Mouse (Mus musculus) ES-Bruce4 (cell line): ENCODE results near the gene Slc44a2. TPM values are rescaled to one million over a fixed set of nuclear protein-coding genes. Genes with fewer than 3 reads are reported as not detected.

Source experiments
- H3K27ac ChIP-seq: 2 replicates; pipeline ENCODE4 v1.5.1; 2012; ENCODE audit warnings: low read length, inconsistent platforms; ENCODE audit not compliant: insufficient read depth
- H3K27me3 ChIP-seq: 2 replicates; pipeline ENCODE4 v1.6.1; 2012; ENCODE audit warnings: mild to moderate bottlenecking, low read length, inconsistent platforms; ENCODE audit not compliant: control insufficient read depth, poor library complexity, insufficient read depth, severe bottlenecking
- H3K36me3 ChIP-seq: 2 replicates; pipeline ENCODE4 v1.6.1; 2012; ENCODE audit warnings: inconsistent platforms, mild to moderate bottlenecking, low read length, moderate library complexity; ENCODE audit not compliant: control insufficient read depth, poor library complexity, insufficient read depth, severe bottlenecking
- H3K4me1 ChIP-seq: one replicate; pipeline ENCODE4 v1.8.1; 2011; ENCODE audit warnings: low read length; ENCODE audit not compliant: control insufficient read depth, insufficient read depth
- H3K4me3 ChIP-seq: 2 replicates; pipeline ENCODE4 v1.5.1; 2011; ENCODE audit warnings: low read depth, mild to moderate bottlenecking, low read length
- H3K9ac ChIP-seq: 2 replicates; pipeline ENCODE4 v1.6.1; 2012; ENCODE audit warnings: low read depth, mild to moderate bottlenecking, inconsistent platforms; ENCODE audit not compliant: poor library complexity, severe bottlenecking
- H3K9me3 ChIP-seq: replicated peaks from 2 replicates; pipeline ENCODE4 v1.6.1; 2012; ENCODE audit warnings: mild to moderate bottlenecking, low read length, inconsistent platforms; ENCODE audit not compliant: control insufficient read depth, poor library complexity, insufficient read depth, severe bottlenecking
- CTCF ChIP-seq: IDR thresholded peaks from one replicate; pipeline ENCODE4 v1.8.1; 2011; ENCODE audit warnings: low read depth, low read length
- EP300 ChIP-seq: IDR thresholded peaks from 2 replicates; pipeline ENCODE4 v1.6.1; 2011; ENCODE audit warnings: low read depth, low read length; ENCODE audit not compliant: insufficient read depth
- POLR2A ChIP-seq: IDR thresholded peaks from one replicate; pipeline ENCODE4 v1.8.1; 2011; ENCODE audit warnings: low read length; ENCODE audit not compliant: insufficient read depth
- polyA plus RNA-seq: library from polyadenylated mRNA; stranded (reverse); fragments of >200 nt; gene quantifications from 2 replicates; pipeline ENCODE4 v1.2.4, GENCODE M21; 2011; ENCODE audit warnings: low read depth; ENCODE audit not compliant: missing spikeins, insufficient read depth, insufficient read length

Slc44a2 gene
- polyA plus RNA-seq, 1 experiment, result 66.4 TPM

- Histone ChIP-seq H3K27ac (no peak overlapping the region), H3K9ac (no peak overlapping the region), H3K4me1 (peaks cover 3% of the 10 kb centered on the region), H3K9me3 (no peaks in the 10 kb centered on the region), H3K4me3 (no peak overlapping the region), H3K36me3 (no peaks in the 10 kb centered on the region), H3K27me3 (no peaks in the 10 kb centered on the region)
- TF ChIP-seq POLR2A, result no peak
- no peak for TF ChIP-seq EP300
- no peak for TF ChIP-seq CTCF
These were observed 7.1 kb downstream of the Slc44a2 start for GRCm38 (mm10) chr9:21327569-21327968.

GRCm38 (mm10) chr9:21328041-21328440 is 7.5 kb downstream of the Slc44a2 start:
- no peaks in the 10 kb centered on the region for H3K9me3 ChIP-seq
- no peak for TF ChIP-seq CTCF
- TF ChIP-seq POLR2A, result no peak
- no peak for TF ChIP-seq EP300
- H3K4me3 ChIP-seq, result no peak overlapping the region
- no peaks in the 10 kb centered on the region for H3K27me3 ChIP-seq
- H3K9ac ChIP-seq, result no peak overlapping the region
- peaks cover 6% of the 10 kb centered on the region for H3K4me1 ChIP-seq
- H3K27ac ChIP-seq, result no peak overlapping the region
- no peaks in the 10 kb centered on the region for H3K36me3 ChIP-seq

GRCm38 (mm10) chr9:21329041-21329440 is 8.5 kb downstream of the Slc44a2 start:
- H3K4me1 ChIP-seq, result peaks cover 6% of the 10 kb centered on the region
- H3K9me3 ChIP-seq, result no peaks in the 10 kb centered on the region
- TF ChIP-seq CTCF, result no peak
- TF ChIP-seq POLR2A, result no peak
- no peak for TF ChIP-seq EP300
- no peaks in the 10 kb centered on the region for H3K27me3 ChIP-seq
- no peak overlapping the region for H3K9ac ChIP-seq
- no peak overlapping the region for H3K27ac ChIP-seq
- H3K36me3 ChIP-seq, result no peaks in the 10 kb centered on the region
- H3K4me3 ChIP-seq, result no peak overlapping the region

- peaks cover 6% of the 10 kb centered on the region for H3K4me1 ChIP-seq
- TF ChIP-seq EP300, result no peak
- no peak for TF ChIP-seq POLR2A
- TF ChIP-seq CTCF, result no peak
- H3K27ac ChIP-seq, result no peak overlapping the region
- no peaks in the 10 kb centered on the region for H3K36me3 ChIP-seq
- no peaks in the 10 kb centered on the region for H3K9me3 ChIP-seq
- H3K9ac ChIP-seq, result no peak overlapping the region
- no peaks in the 10 kb centered on the region for H3K27me3 ChIP-seq
- no peak overlapping the region for H3K4me3 ChIP-seq
These were observed 9.3 kb downstream of the Slc44a2 start for GRCm38 (mm10) chr9:21329699-21330289.

- no peaks in the 10 kb centered on the region for H3K36me3 ChIP-seq
- no peak overlapping the region for H3K4me3 ChIP-seq
- H3K4me1 ChIP-seq, result peaks cover 6% of the 10 kb centered on the region
- TF ChIP-seq EP300 (no peak), POLR2A (no peak), CTCF (no peak)
- no peaks in the 10 kb centered on the region for H3K9me3 ChIP-seq
- no peak overlapping the region for H3K27ac ChIP-seq
- H3K9ac ChIP-seq, result no peak overlapping the region
- no peaks in the 10 kb centered on the region for H3K27me3 ChIP-seq
These were observed 11.1 kb downstream of the Slc44a2 start for GRCm38 (mm10) chr9:21331365-21332140.
